Mouse (Mus musculus) testis, adult 2 months (tissue): ENCODE data around the gene Msgn1.

Source experiments
- CTCF ChIP-seq: fragments of 200-500 bp; IDR thresholded peaks from 2 replicates; pipeline ENCODE4 v1.5.1; 2012; ENCODE audit warnings: low read depth, mild to moderate bottlenecking, inconsistent platforms, low read length, moderate library complexity; ENCODE audit not compliant: control insufficient read depth, insufficient read depth, insufficient replicate concordance
- POLR2A ChIP-seq: fragments of 200-500 bp; IDR thresholded peaks from 2 replicates; pipeline ENCODE4 v1.6.1; 2012; ENCODE audit warnings: low read depth, mild to moderate bottlenecking, inconsistent platforms, low read length, moderate library complexity; ENCODE audit not compliant: control insufficient read depth

DNA sequence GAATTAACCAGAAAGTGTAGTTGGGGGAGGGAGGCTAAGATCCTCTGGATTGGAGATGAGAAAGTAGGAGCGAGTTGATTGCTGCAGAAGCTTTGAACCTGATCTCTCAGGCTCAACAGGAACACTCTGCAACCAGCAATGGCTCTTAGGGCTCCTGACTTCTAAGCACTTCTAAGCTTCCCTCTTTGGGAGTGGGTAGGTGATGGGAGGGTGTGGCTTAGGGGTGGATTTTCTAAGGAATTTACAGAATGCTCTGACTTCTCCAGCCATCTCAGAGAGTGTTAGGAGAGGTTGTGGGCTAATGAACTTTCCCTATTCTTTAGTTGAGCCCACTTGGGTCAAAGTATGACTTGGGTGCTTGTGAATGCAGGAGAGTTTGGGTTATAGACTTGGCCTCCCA, 17.4 kb upstream of the Msgn1 start:
- no peak for TF ChIP-seq CTCF
- TF ChIP-seq POLR2A = no peak
